Mouse (Mus musculus) adrenal gland, postnatal 4 days (tissue): ENCODE results near the gene Gm13698. TPM values are rescaled to one million over a fixed set of nuclear protein-coding genes. Genes with fewer than 3 reads are reported as not detected.
"Not testable (repeated sequence)": the region's sequence is repeated elsewhere in the genome, so short reads cannot be mapped to it uniquely, and the experiment has no call there.

Source experiments
- DNase-seq, 2 experiments: peaks; one replicate each; pipeline ENCODE4 v3.0.0; 2021 to 2022; ENCODE audit warnings: low spot score in 2 of 2, mixed read lengths in 2 of 2
- long read RNA-seq, 2 experiments: library from polyadenylated mRNA; stranded (forward); transcript quantifications; one replicate each; pipeline ENCODE4 v2.0.0; 2021
- total RNA-seq, 2 experiments: library from RNA; stranded (reverse); gene quantifications; 2 replicates each; pipeline ENCODE4 v1.2.3; 2021

Gene Gm13698
- total RNA-seq = 1 to 10 TPM; 2.5 to 2.9 TPM
- long read RNA-seq, experiment 1 = 0 reads
- long read RNA-seq, experiment 2 = 0 reads

GRCm38 (mm10) chr2:83955393-83955792 is at the start of gene Gm13698:
Gene Gm13698, plus strand, starts transcription at chr2:83955693.
- DNase-seq = not testable (repeated sequence)

- DNase-seq = no peak
These were observed 25.9 kb upstream of the Gm13698 start for GRCm38 (mm10) chr2:83929478-83930088.

GRCm38 (mm10) chr2:83940931-83941361 is 14.5 kb upstream of the Gm13698 start, which contains the start of gene Zswim2:
Gene Zswim2, minus strand, starts transcription at chr2:83941228.
- no peak for DNase-seq

- DNase-seq = no peak
These were observed 14.1 kb upstream of the Gm13698 start for GRCm38 (mm10) chr2:83941378-83941777.

- no peak for DNase-seq
These were observed 13.7 kb upstream of the Gm13698 start for GRCm38 (mm10) chr2:83941792-83942191.

- DNase-seq = not testable (repeated sequence)
These were observed 5.7 kb downstream of the Gm13698 start, which contains the start of gene Gm13693 for GRCm38 (mm10) chr2:83961203-83961602. Gene Gm13693, plus strand, starts transcription at chr2:83961503.

GRCm38 (mm10) chr2:83967013-83967412 is 11.5 kb downstream of the Gm13698 start, which contains the start of gene Gm13695:
Gene Gm13695, plus strand, starts transcription at chr2:83967313.
- not testable (repeated sequence) for DNase-seq

GRCm38 (mm10) chr2:83972823-83973222 is 17.3 kb downstream of the Gm13698 start, which contains the start of gene Gm13696:
Gene Gm13696, plus strand, starts transcription at chr2:83973123.
- not testable (repeated sequence) for DNase-seq

GRCm38 (mm10) chr2:83978633-83979032 is 23.1 kb downstream of the Gm13698 start, which contains the start of gene Gm13694:
Gene Gm13694, plus strand, starts transcription at chr2:83978933.
- not testable (repeated sequence) for DNase-seq

- DNase-seq = not testable (repeated sequence)
These were observed 28.9 kb downstream of the Gm13698 start, which contains the start of gene Gm13697 for GRCm38 (mm10) chr2:83984443-83984842. Gene Gm13697, plus strand, starts transcription at chr2:83984743.

GRCm38 (mm10) chr2:83990253-83990652 is 34.8 kb downstream of the Gm13698 start, which contains the start of gene Gm13691:
Gene Gm13691, plus strand, starts transcription at chr2:83990553.
- DNase-seq = not testable (repeated sequence)

GRCm38 (mm10) chr2:83993639-83994255 is 38.3 kb downstream of the Gm13698 start:
- DNase-seq = not testable (repeated sequence)

GRCm38 (mm10) chr2:83994526-83994925 is 39.0 kb downstream of the Gm13698 start:
- not testable (repeated sequence) for DNase-seq

Other genes starting within 250 kb of the Gm13698 start
- 100 to 1,000 TPM; 101 to 127 TPM for gene Itgav, start 231.3 kb upstream of the Gm13698 start, total RNA-seq
- 1 to 10 TPM; 7.2 to 7.4 TPM for gene Fam171b, start 143.1 kb upstream of the Gm13698 start, total RNA-seq
- gene Zswim2, start 14.5 kb upstream of the Gm13698 start, total RNA-seq = not detected
- 1 to 10 TPM; 2.5 to 2.9 TPM for gene Gm13693, start 5.8 kb downstream of the Gm13698 start, total RNA-seq
- not detected for gene Gm13695, start 11.6 kb downstream of the Gm13698 start, total RNA-seq
- 1 to 10 TPM; 2.5 to 2.9 TPM for gene Gm13696, start 17.4 kb downstream of the Gm13698 start, total RNA-seq
- gene Gm13694, start 23.2 kb downstream of the Gm13698 start, total RNA-seq = 1 to 10 TPM; 2.5 to 2.9 TPM
- 1 to 10 TPM; 2.5 to 2.9 TPM for gene Gm13697, start 29.1 kb downstream of the Gm13698 start, total RNA-seq
- gene Gm13691, start 34.9 kb downstream of the Gm13698 start, total RNA-seq = 1 to 10 TPM; 2.5 to 2.9 TPM